Comparison of ENCODE assay signal across 20 mouse cellular contexts in genomic region chr1:90317902-90318301, GRCm38 (mm10).
A peak's percentile ranks its signal among the peaks of the same experiment; 100 is the strongest.
DNase-seq lines count a peak whose midpoint lies in the region; ATAC-seq and TF ChIP-seq lines count a peak whose summit lies in the region.
"Had no signal": no experiment of that assay in that cellular context is flagged by ENCODE, and none has a peak within 500 bp of the region (broad histone marks: within the 10 kb centered on the region; RNA-seq: fewer than 3 reads in every experiment).

No protein-coding gene starts in this region.

- H3K4me1 ChIP-seq in forebrain, embryonic 13.5 days: peaks cover 9% of the 10 kb centered on the region; the same call in 1 of the 2 replicates
- no peaks in the 10 kb centered on the region for H3K4me1 ChIP-seq in forebrain, postnatal 0 days (ENCODE audit: insufficient read depth)
- H3K4me1 ChIP-seq in forebrain, embryonic 16.5 days (replicated peaks; ENCODE audit: control insufficient read depth, insufficient read depth, low read length): peaks cover 5% of the 10 kb centered on the region; the same call in 1 of the 2 replicates
- H3K4me1 ChIP-seq in forebrain, embryonic 10.5 days: peaks cover 7% of the 10 kb centered on the region
- H3K4me1 ChIP-seq: heart, embryonic 12.5 days; heart, embryonic 15.5 days had no signal

- TF ChIP-seq POLR2A in brain, embryonic 14.5 days (IDR thresholded peaks at IDR 0.05; ENCODE audit: borderline replicate concordance, extremely low read depth, insufficient read depth, insufficient read length, poor library complexity, severe bottlenecking): no peak

- no peaks in the 10 kb centered on the region for H3K27me3 ChIP-seq in forebrain, embryonic 13.5 days
- H3K27me3 ChIP-seq in forebrain, postnatal 0 days (ENCODE audit: insufficient read depth, low read length): no peaks in the 10 kb centered on the region; the same call in 1 of the 2 replicates
- no peaks in the 10 kb centered on the region for H3K27me3 ChIP-seq in forebrain, embryonic 16.5 days (replicated peaks; ENCODE audit: control insufficient read depth, insufficient read depth, low read length)
- H3K27me3 ChIP-seq in forebrain, embryonic 10.5 days (ENCODE audit: poor library complexity, severe bottlenecking): no peaks in the 10 kb centered on the region
- H3K27me3 ChIP-seq: heart, embryonic 12.5 days; hindbrain, embryonic 15.5 days had no signal

- no peak for DNase-seq in forebrain, postnatal 0 days
- DNase-seq in forebrain, embryonic 10.5 days (ENCODE audit: extremely low spot score, low spot score): no peak
- peak; percentile 11 for DNase-seq in left cerebral cortex, postnatal 4 days
- DNase-seq in left cerebral cortex, postnatal 10 days (ENCODE audit: extremely low spot score in 1 of 2, low spot score in 2 of 2): no peak
- DNase-seq in brain, embryonic 14.5 days (ENCODE audit: low read depth): peak; percentile 86
- DNase-seq: adrenal gland, adult 8-10 months; adrenal gland, postnatal 25 days; cerebellum, adult 18-20 months; cerebellum, adult 9-10 months; cerebellum, postnatal 14 days; heart, postnatal 10 days had no signal

- intact Hi-C loops in left cerebral cortex, postnatal 4 days (cut with DNase I): no loop called here
- intact Hi-C loops in left cerebral cortex, postnatal 10 days (cut with DNase I): no loop called here

- H3K9me3 ChIP-seq in forebrain, embryonic 13.5 days (replicated peaks): no peaks in the 10 kb centered on the region
- H3K9me3 ChIP-seq in forebrain, postnatal 0 days (ENCODE audit: low read length): no peaks in the 10 kb centered on the region
- no peaks in the 10 kb centered on the region for H3K9me3 ChIP-seq in forebrain, embryonic 16.5 days (ENCODE audit: control insufficient read depth, low read length)
- no peaks in the 10 kb centered on the region for H3K9me3 ChIP-seq in forebrain, embryonic 10.5 days
- H3K9me3 ChIP-seq: heart, embryonic 12.5 days; heart, embryonic 15.5 days; hindbrain, embryonic 10.5 days; hindbrain, embryonic 15.5 days had no signal

- no peak overlapping the region for H3K4me2 ChIP-seq in forebrain, embryonic 13.5 days
- H3K4me2 ChIP-seq in forebrain, postnatal 0 days (ENCODE audit: low read depth): no peak overlapping the region
- H3K4me2 ChIP-seq in forebrain, embryonic 16.5 days (ENCODE audit: low read length): no peak overlapping the region
- H3K4me2 ChIP-seq: heart, embryonic 12.5 days; heart, embryonic 15.5 days; hindbrain, embryonic 15.5 days had no signal

- no peaks in the 10 kb centered on the region for H3K36me3 ChIP-seq in forebrain, embryonic 13.5 days (ENCODE audit: poor library complexity, severe bottlenecking)
- no peaks in the 10 kb centered on the region for H3K36me3 ChIP-seq in forebrain, postnatal 0 days (ENCODE audit: insufficient read depth)
- H3K36me3 ChIP-seq in forebrain, embryonic 16.5 days (ENCODE audit: control insufficient read depth, insufficient read depth): no peaks in the 10 kb centered on the region
- no peaks in the 10 kb centered on the region for H3K36me3 ChIP-seq in forebrain, embryonic 10.5 days (replicated peaks)
- H3K36me3 ChIP-seq: heart, embryonic 12.5 days; heart, embryonic 15.5 days; hindbrain, embryonic 10.5 days; hindbrain, embryonic 15.5 days had no signal

- peak; percentile 55; the same call in 1 of the 2 replicates for ATAC-seq in forebrain, embryonic 13.5 days
- ATAC-seq in forebrain, postnatal 0 days: no peak
- ATAC-seq in forebrain, embryonic 16.5 days: peak; percentile 67
- ATAC-seq: activated CD4-positive, CD25-positive, alpha-beta regulatory T cell, adult 4 months; inflammation-experienced regulatory T-cells, adult 6 months; intestine, embryonic 16.5 days had no signal

- WGBS in forebrain, embryonic 13.5 days: 57% methylated on average over 6 of the region's 6 CpGs
- WGBS in forebrain, postnatal 0 days: 50% methylated on average over 6 of the region's 6 CpGs
- 45% methylated on average over 6 of the region's 6 CpGs for WGBS in forebrain, embryonic 16.5 days
- WGBS in forebrain, embryonic 10.5 days: 91% methylated on average over 6 of the region's 6 CpGs

- no peak overlapping the region for H3K9ac ChIP-seq in forebrain, embryonic 13.5 days
- no peak overlapping the region for H3K9ac ChIP-seq in forebrain, postnatal 0 days
- H3K9ac ChIP-seq in forebrain, embryonic 16.5 days (replicated peaks; ENCODE audit: low read depth, low read length): no peak overlapping the region
- H3K9ac ChIP-seq: heart, embryonic 12.5 days; heart, embryonic 15.5 days; hindbrain, embryonic 15.5 days had no signal

- no peak for TF ChIP-seq CTCF in forebrain, postnatal 0 days (IDR thresholded peaks at IDR 0.05; ENCODE audit: low read depth)
- TF ChIP-seq CTCF in brain, embryonic 14.5 days (IDR thresholded peaks at IDR 0.05; ENCODE audit: borderline replicate concordance, extremely low read depth, insufficient read depth, insufficient read length): no peak

- no peak overlapping the region for H3K4me3 ChIP-seq in forebrain, embryonic 13.5 days
- no peak overlapping the region for H3K4me3 ChIP-seq in forebrain, postnatal 0 days (ENCODE audit: low read depth, low read length)
- no peak overlapping the region for H3K4me3 ChIP-seq in forebrain, embryonic 16.5 days (replicated peaks; ENCODE audit: low read length)
- no peak overlapping the region for H3K4me3 ChIP-seq in forebrain, embryonic 10.5 days
- H3K4me3 ChIP-seq: heart, embryonic 12.5 days; heart, embryonic 15.5 days; hindbrain, embryonic 10.5 days; hindbrain, embryonic 15.5 days had no signal

- no peak overlapping the region; the same call in 1 of the 2 replicates for H3K27ac ChIP-seq in forebrain, embryonic 13.5 days
- no peak overlapping the region for H3K27ac ChIP-seq in forebrain, postnatal 0 days (ENCODE audit: low read depth, low read length)
- H3K27ac ChIP-seq in forebrain, embryonic 16.5 days (ENCODE audit: low read length): no peak overlapping the region
- H3K27ac ChIP-seq in forebrain, embryonic 10.5 days: no peak overlapping the region
- H3K27ac ChIP-seq: heart, embryonic 15.5 days; hindbrain, embryonic 15.5 days had no signal

Comparison
In these comparisons a context has a peak if more than half of its experiments do, and no peak if none do; other contexts are left out.
1. DNase-seq: peak in left cerebral cortex, postnatal 4 days (single experiment) and brain, embryonic 14.5 days (single experiment); none in forebrain, postnatal 0 days (single experiment), forebrain, embryonic 10.5 days (single experiment) and left cerebral cortex, postnatal 10 days (0 of 2).